In the genomic region with DNA sequence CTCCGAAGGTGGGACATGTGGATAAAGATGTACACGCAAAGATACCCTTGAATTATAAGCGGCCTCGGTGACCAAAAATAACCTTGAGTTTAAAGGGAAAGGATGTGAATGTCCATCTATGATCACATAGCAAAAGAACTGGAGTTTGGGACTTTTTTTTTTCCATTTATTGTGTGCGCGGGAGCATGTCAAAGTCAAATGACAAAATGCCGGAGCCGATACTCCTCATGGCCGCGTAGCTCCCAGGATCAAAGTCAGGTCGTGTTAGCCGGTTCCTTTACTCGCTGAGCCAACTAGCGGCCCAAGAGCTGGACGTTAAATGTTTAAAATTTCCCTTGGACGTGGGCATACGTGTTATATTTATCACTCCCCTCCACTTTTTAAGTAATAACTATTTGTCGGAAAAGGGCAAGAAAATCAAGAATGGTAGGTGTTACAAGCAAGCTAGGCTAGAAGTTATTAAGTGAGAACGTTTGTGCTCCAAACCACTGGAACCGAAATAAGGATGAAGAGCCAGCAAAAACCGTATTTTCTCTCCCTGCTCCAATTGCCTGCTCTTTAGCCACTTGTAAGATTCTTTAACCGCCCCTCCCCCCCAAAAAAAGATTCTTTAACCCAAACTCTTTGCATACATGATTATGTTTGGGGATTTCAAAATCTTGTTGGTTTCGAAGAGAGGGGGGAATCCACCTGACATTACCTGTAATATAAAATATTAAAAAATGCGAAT, we compare ENCODE assay signal across 9 mouse cellular contexts. TPM values are rescaled to one million over a fixed set of nuclear protein-coding genes. Genes with fewer than 3 reads are reported as not detected.
DNase-seq lines count a peak whose midpoint lies in the region; ATAC-seq and TF ChIP-seq lines count a peak whose summit lies in the region.
"Had no signal": no experiment of that assay in that cellular context is flagged by ENCODE, and none has a peak within 500 bp of the region (broad histone marks: within the 10 kb centered on the region; RNA-seq: fewer than 3 reads in every experiment).

No protein-coding gene starts in this region.

- no peaks in the 10 kb centered on the region for H3K9me3 ChIP-seq in heart, postnatal 0 days (replicated peaks; ENCODE audit: control insufficient read depth, low read length)
- H3K9me3 ChIP-seq in limb, embryonic 12.5 days, result no peaks in the 10 kb centered on the region
- no peaks in the 10 kb centered on the region for H3K9me3 ChIP-seq in midbrain, embryonic 13.5 days

- DNase-seq in adrenal gland, postnatal 14 days, result peak; percentile 50
- DNase-seq in adrenal gland, adult 8-10 months, result no peak
- DNase-seq in urinary bladder, postnatal 14 days (ENCODE audit: low spot score), result peak; percentile 26
- DNase-seq in urinary bladder, adult 2 months (ENCODE audit: low spot score), result no peak
- DNase-seq in heart, postnatal 0 days (ENCODE audit: low spot score), result peak; percentile 27
- DNase-seq in c-Kit-positive CD71-positive TER-119-positive erythroid progenitor cells, embryonic 14.5 days (ENCODE audit: low spot score), result no peak

- H3K4me1 ChIP-seq in heart, postnatal 0 days (ENCODE audit: control insufficient read depth, insufficient read depth), result 0 out of 2 replicates have a peak, but pooled peaks cover 4% of the 10 kb centered on the region
- H3K4me1 ChIP-seq in limb, embryonic 12.5 days (replicated peaks), result no peaks in the 10 kb centered on the region
- H3K4me1 ChIP-seq in midbrain, embryonic 13.5 days (replicated peaks), result peaks cover 3% of the 10 kb centered on the region

- H3K27me3 ChIP-seq in heart, postnatal 0 days (ENCODE audit: control insufficient read depth, insufficient read depth, low read length), result no peaks in the 10 kb centered on the region
- no peaks in the 10 kb centered on the region; the same call in 1 of the 2 replicates for H3K27me3 ChIP-seq in limb, embryonic 12.5 days
- H3K27me3 ChIP-seq in midbrain, embryonic 13.5 days, result peaks cover 3% of the 10 kb centered on the region; the same call in 1 of the 2 replicates

- WGBS in heart, postnatal 0 days, result 2% methylated on average over 24 of the region's 24 CpGs
- 2% methylated on average over 24 of the region's 24 CpGs for WGBS in limb, embryonic 12.5 days
- WGBS in midbrain, embryonic 13.5 days, result 2% methylated on average over 24 of the region's 24 CpGs

- peak overlapping the region; percentile 72 for H3K4me3 ChIP-seq in heart, postnatal 0 days (ENCODE audit: low read depth, low read length)
- peak overlapping the region; percentile 62 for H3K4me3 ChIP-seq in limb, embryonic 12.5 days (replicated peaks)
- peak overlapping the region; percentile 52 for H3K4me3 ChIP-seq in midbrain, embryonic 13.5 days (replicated peaks)

- no peak for TF ChIP-seq EP300 in heart, postnatal 0 days (IDR thresholded peaks at IDR 0.05; ENCODE audit: low read depth)

- ATAC-seq in heart, postnatal 0 days (ENCODE audit: insufficient read depth, low read depth), result no peak
- ATAC-seq in limb, embryonic 12.5 days (ENCODE audit: insufficient number of reproducible peaks, insufficient read depth, low FRiP score, low TSS enrichment, low read depth), result no peak
- 0 out of 2 replicates have a peak, but pooled peaks have one; percentile 9 for ATAC-seq in midbrain, embryonic 13.5 days

- TF ChIP-seq CTCF in heart, postnatal 0 days (IDR thresholded peaks at IDR 0.05; ENCODE audit: low read depth), result no peak

- peak overlapping the region; percentile 68 for H3K4me2 ChIP-seq in heart, postnatal 0 days (ENCODE audit: low read depth, low read length)
- H3K4me2 ChIP-seq in limb, embryonic 12.5 days, result peak overlapping the region; percentile 65
- peak overlapping the region; percentile 58 for H3K4me2 ChIP-seq in midbrain, embryonic 13.5 days (replicated peaks)

- H3K27ac ChIP-seq in heart, postnatal 0 days (ENCODE audit: low read depth), result peak overlapping the region; percentile 91
- peak overlapping the region; percentile 93 for H3K27ac ChIP-seq in limb, embryonic 12.5 days
- H3K27ac ChIP-seq in midbrain, embryonic 13.5 days, result peak overlapping the region; percentile 86

- peaks cover 18% of the 10 kb centered on the region for H3K36me3 ChIP-seq in heart, postnatal 0 days (replicated peaks; ENCODE audit: control insufficient read depth, insufficient read depth, low read length)
- H3K36me3 ChIP-seq in limb, embryonic 12.5 days, result peaks cover 13% of the 10 kb centered on the region
- H3K36me3 ChIP-seq in midbrain, embryonic 13.5 days, result peaks cover 11% of the 10 kb centered on the region

- H3K9ac ChIP-seq in heart, postnatal 0 days (replicated peaks; ENCODE audit: low read depth, low read length), result peak overlapping the region; percentile 82
- H3K9ac ChIP-seq in limb, embryonic 12.5 days (replicated peaks), result peak overlapping the region; percentile 84
- H3K9ac ChIP-seq in midbrain, embryonic 13.5 days (replicated peaks), result peak overlapping the region; percentile 67

RNA-seq across cellular contexts. Expression of gene Trmo, which starts 0.5 kb away (rescaled TPM):
- total RNA-seq in adrenal gland, postnatal 14 days (2021), result 6.5 and 6.6 TPM in 2 replicates
- total RNA-seq in adrenal gland, adult 8-10 months (2022), result 1 to 10 TPM; 5.6 to 7.8 (median 6.7) TPM
- polyA plus RNA-seq in urinary bladder, adult 2 months (2012; rRNA removed), result 4.7 and 6.3 TPM in 2 replicates
- 3.9 and 12.1 TPM in 2 replicates for total RNA-seq in heart, postnatal 0 days (2014; rRNA removed; ENCODE audit: low replicate concordance)
- 5.8 and 6.5 TPM in 2 replicates for polyA plus RNA-seq in heart, postnatal 0 days (2015; fragmentation: Nextera tagmentation; extraction: Ambion mirVana)
- polyA plus RNA-seq in limb, embryonic 12.5 days (2016; fragmentation: Nextera tagmentation; extraction: Ambion mirVana), result 8.8 and 9.0 TPM in 2 replicates
- polyA plus RNA-seq in midbrain, embryonic 13.5 days (2015; fragmentation: Nextera tagmentation; extraction: Ambion mirVana), result 7.8 and 9.2 TPM in 2 replicates

RNA-seq across cellular contexts. Expression of gene Hemgn, which starts 23.5 kb away (rescaled TPM):
- total RNA-seq in adrenal gland, postnatal 14 days (2021), result 1.2 and 9.0 TPM in 2 replicates
- total RNA-seq in adrenal gland, adult 8-10 months (2022), result under 1 TPM in 1 of 4 experiments, not detected in 3; 0.11 TPM
- 0.06 and 0.07 TPM in 2 replicates for polyA plus RNA-seq in urinary bladder, adult 2 months (2012; rRNA removed)
- total RNA-seq in heart, postnatal 0 days (2014; rRNA removed; ENCODE audit: low replicate concordance), result 0.27 TPM in 1 of 2 replicates, not detected in the other
- polyA plus RNA-seq in heart, postnatal 0 days (2015; fragmentation: Nextera tagmentation; extraction: Ambion mirVana), result 0.37 TPM in 1 of 2 replicates, not detected in the other
- polyA plus RNA-seq in limb, embryonic 12.5 days (2016; fragmentation: Nextera tagmentation; extraction: Ambion mirVana), result 2.6 and 2.7 TPM in 2 replicates
- polyA plus RNA-seq in midbrain, embryonic 13.5 days (2015; fragmentation: Nextera tagmentation; extraction: Ambion mirVana), result 0.17 and 0.26 TPM in 2 replicates
- total RNA-seq: left cerebral cortex, postnatal 10 days had no signal

RNA-seq across cellular contexts. Expression of gene Foxe1, which starts 46.4 kb away (rescaled TPM):
- total RNA-seq in adrenal gland, postnatal 14 days (2021), result not detected in 2 replicates
- not detected for total RNA-seq in adrenal gland, adult 8-10 months (2022)
- polyA plus RNA-seq in urinary bladder, adult 2 months (2012; rRNA removed), result not detected in 2 replicates
- 1.1 TPM in 1 of 2 replicates, not detected in the other for total RNA-seq in heart, postnatal 0 days (2014; rRNA removed; ENCODE audit: low replicate concordance)
- polyA plus RNA-seq in heart, postnatal 0 days (2015; fragmentation: Nextera tagmentation; extraction: Ambion mirVana), result 0.05 TPM in 1 of 2 replicates, not detected in the other
- not detected in 2 replicates for polyA plus RNA-seq in limb, embryonic 12.5 days (2016; fragmentation: Nextera tagmentation; extraction: Ambion mirVana)
- not detected in 2 replicates for polyA plus RNA-seq in midbrain, embryonic 13.5 days (2015; fragmentation: Nextera tagmentation; extraction: Ambion mirVana)
- total RNA-seq: left cerebral cortex, postnatal 10 days had no signal

Comparison
In these comparisons a context has a peak if more than half of its experiments do, and no peak if none do; other contexts are left out.
1. DNase-seq: peak in adrenal gland, postnatal 14 days (single experiment), urinary bladder, postnatal 14 days (single experiment) and heart, postnatal 0 days (single experiment); none in adrenal gland, adult 8-10 months (single experiment), urinary bladder, adult 2 months (single experiment) and c-Kit-positive CD71-positive TER-119-positive erythroid progenitor cells, embryonic 14.5 days (single experiment).
2. Peak in every context shown above with its lines, with median percentiles within 50 percentile points of each other: H3K27ac ChIP-seq, H3K4me2 ChIP-seq, H3K4me3 ChIP-seq and H3K9ac ChIP-seq.